Mouse (Mus musculus) mouse trophoblast stem cell (cell line): Measurements from ENCODE around the gene Rad23a.
"Not testable (repeated sequence)": the region's sequence is repeated elsewhere in the genome, so short reads cannot be mapped to it uniquely, and the experiment has no call there.

Source experiments
- in situ Hi-C, 2 experiments: fragments of 300-500 bp; cut with MseI, MboI; formaldehyde crosslinking; loops; 2 replicates in 1 of 2; 3 replicates in 1 of 2; pipeline ENCODE4 v1.15.1; 2025

Gene Rad23a

GRCm38 (mm10) chr8:84841514-84841913 is 1.0 kb upstream of the Rad23a start:
- in situ Hi-C loops = no loop called here

- in situ Hi-C loops = no loop called here
Measured at GRCm38 (mm10) chr8:84839875-84840247, 604 bp downstream of the Rad23a start.

GRCm38 (mm10) chr8:84839411-84839810 is 1.1 kb downstream of the Rad23a start:
- in situ Hi-C loops = no loop called here

GRCm38 (mm10) chr8:84838513-84838912 is 2.0 kb downstream of the Rad23a start:
- in situ Hi-C loops = no loop called here

GRCm38 (mm10) chr8:84837912-84838470 is 2.5 kb downstream of the Rad23a start:
- in situ Hi-C loops = no loop called here

- in situ Hi-C loops = no loop called here
Measured at GRCm38 (mm10) chr8:84837149-84837911, 3.1 kb downstream of the Rad23a start.

GRCm38 (mm10) chr8:84834866-84835855 is 5.3 kb downstream of the Rad23a start:
- in situ Hi-C loops = no loop called here

GRCm38 (mm10) chr8:84834002-84834865 is 6.2 kb downstream of the Rad23a start:
- in situ Hi-C loops = no loop called here

- in situ Hi-C loops = no loop called here
Measured at GRCm38 (mm10) chr8:84832759-84833742, 7.4 kb downstream of the Rad23a start.

GRCm38 (mm10) chr8:84832034-84832717 is 8.3 kb downstream of the Rad23a start:
- in situ Hi-C loops = no loop called here

GRCm38 (mm10) chr8:84831490-84831889 is 9.0 kb downstream of the Rad23a start, which contains the start of gene Gadd45gip1:
Gene Gadd45gip1 (plus strand): TSS chr8:84831522.
- in situ Hi-C loops = no loop called here

- in situ Hi-C loops = not testable (repeated sequence)
Measured at GRCm38 (mm10) chr8:84826518-84826917, 13.9 kb downstream of the Rad23a start.

- in situ Hi-C loops = no loop called here
Measured at GRCm38 (mm10) chr8:84825636-84826035, 14.8 kb downstream of the Rad23a start.

GRCm38 (mm10) chr8:84823653-84824052 is 16.8 kb downstream of the Rad23a start:
- in situ Hi-C loops = no loop called here

GRCm38 (mm10) chr8:84822723-84823122 is 17.7 kb downstream of the Rad23a start, which contains the start of gene Dand5:
Gene Dand5 (minus strand): TSS chr8:84822823.
- in situ Hi-C loops = no loop called here

- in situ Hi-C loops = no loop called here
Measured at GRCm38 (mm10) chr8:84816117-84816516, 24.3 kb downstream of the Rad23a start.

- in situ Hi-C loops = no loop called here
Measured at GRCm38 (mm10) chr8:84815547-84815946, 24.9 kb downstream of the Rad23a start.

- in situ Hi-C loops = loop anchor here (5.0 kb wide), 2 partner anchors 52 to 107 kb away; no protein-coding TSS in a partner anchor
Measured at GRCm38 (mm10) chr8:84814555-84815441, 25.7 kb downstream of the Rad23a start.
